Mouse (Mus musculus) CH12.LX (cell line): ENCODE measurements around the gene Cd96. TPM values are rescaled to one million over a fixed set of nuclear protein-coding genes. Genes with fewer than 3 reads are reported as not detected.

Source experiments
- DNase-seq: peaks from one replicate; pipeline ENCODE4 v3.0.0-alpha.2; 2013; ENCODE audit errors: extremely low read depth
- H3K27ac ChIP-seq: 2 replicates; pipeline ENCODE4 v1.5.1; 2012; ENCODE audit warnings: low read depth, mild to moderate bottlenecking, control low read depth, moderate library complexity; ENCODE audit not compliant: insufficient read depth
- H3K27me3 ChIP-seq: replicated peaks from 2 replicates; pipeline ENCODE3; 2012; ENCODE audit warnings: inconsistent platforms
- H3K36me3 ChIP-seq, 2 experiments: replicated peaks in 1 of 2; 2 replicates each; pipeline versions ENCODE3 to v1.6.1; 2012; ENCODE audit warnings: inconsistent platforms in 1 of 2, low read length in 1 of 2, mild to moderate bottlenecking in 1 of 2, mixed read lengths in 1 of 2, moderate library complexity in 1 of 2; ENCODE audit not compliant: control insufficient read depth in 1 of 2, insufficient read depth in 1 of 2
- H3K4me1 ChIP-seq, 2 experiments: 2 replicates each; pipeline ENCODE4 v1.6.1; 2012; ENCODE audit warnings: inconsistent platforms in 1 of 2, moderate library complexity in 1 of 2; ENCODE audit not compliant: insufficient read depth in 2 of 2, control insufficient read depth in 1 of 2
- H3K4me2 ChIP-seq: 2 replicates; pipeline ENCODE4 v1.6.1; 2012; ENCODE audit warnings: low read depth, mild to moderate bottlenecking, control low read depth; ENCODE audit not compliant: poor library complexity, insufficient read depth, severe bottlenecking
- H3K4me3 ChIP-seq, 3 experiments: fragments of 150-350 bp in 1 of 3; sonication (generic) in 1 of 3; replicated peaks in 1 of 3; 2 replicates each; pipeline versions ENCODE3 to v1.5.1; 2011 to 2012; ENCODE audit warnings: low read depth in 2 of 3, low read length in 2 of 3, mild to moderate bottlenecking in 2 of 3, moderate library complexity in 2 of 3, control low read depth in 1 of 3, improper control_type of control experiment in 1 of 3, inconsistent platforms in 1 of 3, mixed read lengths in 1 of 3; ENCODE audit not compliant: poor library complexity in 1 of 3
- H3K79me2 ChIP-seq: replicated peaks from 2 replicates; pipeline ENCODE4 v1.6.1; 2012; ENCODE audit warnings: mild to moderate bottlenecking, moderate library complexity; ENCODE audit not compliant: control insufficient read depth, poor library complexity, insufficient read depth, severe bottlenecking; ENCODE audit errors: extremely low read depth
- H3K9ac ChIP-seq: 2 replicates; pipeline ENCODE4 v1.6.1; 2012; ENCODE audit warnings: low read depth, mild to moderate bottlenecking, control low read depth, moderate library complexity; ENCODE audit not compliant: insufficient read depth
- H3K9me3 ChIP-seq: replicated peaks from 2 replicates; pipeline ENCODE3; 2012; ENCODE audit warnings: low read length, inconsistent platforms, mixed read lengths
- BHLHE40 ChIP-seq: IDR thresholded peaks from 2 replicates; pipeline ENCODE4 v1.6.1; 2011; ENCODE audit warnings: mild to moderate bottlenecking, low read depth, low read length, improper control_type of control experiment
- CHD2 ChIP-seq: IDR thresholded peaks from 2 replicates; pipeline ENCODE4 v1.6.1; 2011; ENCODE audit warnings: low read length, improper control_type of control experiment
- E2F4 ChIP-seq: IDR thresholded peaks from 2 replicates; pipeline ENCODE4 v1.6.1; 2011; ENCODE audit warnings: low read depth, low read length, improper control_type of control experiment; ENCODE audit not compliant: insufficient replicate concordance
- HCFC1 ChIP-seq: IDR thresholded peaks from 2 replicates; pipeline ENCODE4 v1.6.1; 2012; ENCODE audit warnings: low read depth, mild to moderate bottlenecking, inconsistent platforms, low read length, improper control_type of control experiment
- IRF4 ChIP-seq: IDR thresholded peaks from 2 replicates; pipeline ENCODE4 v1.6.1; 2014; ENCODE audit warnings: low read depth, mild to moderate bottlenecking, inconsistent platforms, low read length, improper control_type of control experiment
- JUN ChIP-seq: IDR thresholded peaks from 2 replicates; pipeline ENCODE4 v1.6.1; 2011; ENCODE audit warnings: low read depth, mild to moderate bottlenecking, low read length, improper control_type of control experiment, moderate library complexity; ENCODE audit not compliant: insufficient read depth
- KAT2A ChIP-seq: IDR thresholded peaks from 2 replicates; pipeline ENCODE4 v1.6.1; 2012; ENCODE audit warnings: low read length, improper control_type of control experiment, inconsistent platforms; ENCODE audit not compliant: insufficient replicate concordance
- MAX ChIP-seq: IDR thresholded peaks from 2 replicates; pipeline ENCODE4 v1.6.1; 2011; ENCODE audit warnings: low read length, improper control_type of control experiment
- MYC ChIP-seq: IDR thresholded peaks from 2 replicates; pipeline ENCODE4 v1.6.1; 2011; ENCODE audit warnings: low read depth, mild to moderate bottlenecking, improper control_type of control experiment, low read length
- RCOR1 ChIP-seq: conservative IDR thresholded peaks from 2 replicates; pipeline ENCODE4 v1.6.1; 2012; ENCODE audit warnings: low read depth, mild to moderate bottlenecking, inconsistent platforms, low read length, improper control_type of control experiment
- dilution Hi-C: fragments of 300-500 bp; cut with MboI; formaldehyde crosslinking; loops from 2 replicates; pipeline ENCODE4 v1.14.3; 2020; ENCODE audit warnings: low sequenced_read_pairs; ENCODE audit not compliant: extremely low pct_unique_long_range_greater_than_20kb, extremely low pct_ligation_motif_present
- in situ Hi-C: fragments of 300-500 bp; cut with MboI; formaldehyde crosslinking; loops from 3 replicates; pipeline ENCODE4 v1.14.3; 2019; ENCODE audit warnings: low sequenced_read_pairs, low pct_ligation_motif_present, low pct_unique_long_range_greater_than_20kb, mixed read lengths
- polyA plus RNA-seq: library from polyadenylated mRNA; unstranded; fragments of >175 nt; gene quantifications from 2 replicates; pipeline ENCODE4 v1.2.1, GENCODE M21; 2012; ENCODE audit warnings: low read depth; ENCODE audit not compliant: insufficient read length
- total RNA-seq, 2 experiments: library from RNA; depleted of rRNA; stranded (reverse); fragments of 300-350 nt in 1 of 2; fragments of >200 nt in 1 of 2; gene quantifications; 2 replicates each; pipeline ENCODE4 v1.2.3; 2012 to 2014

Cd96 gene
- total and polyA plus RNA-seq, 3 experiments: 4.4 to 9.7 (median 5.9) TPM

GRCm38 (mm10) chr16:45986236-45986635 is 133.8 kb downstream of the Cd96 start:
- Histone ChIP-seq H3K27ac (no peak overlapping the region), H3K4me1 (peaks cover 0 to 3% of the 10 kb centered on the region in 2 experiments; a peak in 1 of 4 replicates), H3K9ac (no peak overlapping the region), H3K4me2 (no peak overlapping the region), H3K9me3 (no peaks in the 10 kb centered on the region), H3K36me3 (no peaks in the 10 kb centered on the region), H3K79me2 (no peaks in the 10 kb centered on the region), H3K4me3 (no peak overlapping the region), H3K27me3 (no peaks in the 10 kb centered on the region)
- no peak for TF ChIP-seq CHD2
- TF ChIP-seq HCFC1: no peak
- TF ChIP-seq JUN: no peak
- TF ChIP-seq E2F4: no peak
- TF ChIP-seq MYC: no peak
- no peak for TF ChIP-seq MAX
- TF ChIP-seq BHLHE40: no peak
- TF ChIP-seq IRF4: no peak
- TF ChIP-seq RCOR1: no peak
- TF ChIP-seq KAT2A: no peak
- in situ Hi-C loops: no loop called here
- dilution Hi-C loops: no loop called here
- DNase-seq: no peak

Other genes with a start within 250 kb of the Cd96 start
- gene Phldb2, start 166.7 kb downstream of the Cd96 start, total RNA-seq (2012; rRNA removed): not detected in 2 replicates
- not detected in 2 replicates for gene Phldb2, start 166.7 kb downstream of the Cd96 start, total RNA-seq (2014; rRNA removed)
- gene Phldb2, start 166.7 kb downstream of the Cd96 start, polyA plus RNA-seq: 0.04 TPM in 1 of 2 replicates, not detected in the other
- gene Plcxd2, start 110.0 kb downstream of the Cd96 start, total RNA-seq (2012; rRNA removed): not detected in 2 replicates
- gene Plcxd2, start 110.0 kb downstream of the Cd96 start, total RNA-seq (2014; rRNA removed): not detected in 2 replicates
- gene Plcxd2, start 110.0 kb downstream of the Cd96 start, polyA plus RNA-seq: not detected in 2 replicates
- 41.4 and 51.4 TPM in 2 replicates for gene Gm4737, start 34.8 kb upstream of the Cd96 start, total RNA-seq (2012; rRNA removed)
- gene Gm4737, start 34.8 kb upstream of the Cd96 start, total RNA-seq (2014; rRNA removed): 118 and 127 TPM in 2 replicates
- gene Gm4737, start 34.8 kb upstream of the Cd96 start, polyA plus RNA-seq: 124 and 154 TPM in 2 replicates